Mouse (Mus musculus) stomach, embryonic 15.5 days (tissue): ENCODE data around the gene Klhdc3. TPM values are rescaled to one million over a fixed set of nuclear protein-coding genes. Genes with fewer than 3 reads are reported as not detected.

Experiments used
- ATAC-seq: fragments of 200-750 bp; cut with Nextera tagmentation; 2 replicates; pipeline ENCODE4 v1.8.0; 2017; ENCODE audit warnings: low read depth, moderate number of reproducible peaks, moderate TSS enrichment; ENCODE audit not compliant: insufficient read depth, low FRiP score
- H3K27ac ChIP-seq: fragments of 300-500 bp; sonication (generic); 2 replicates; pipeline ENCODE4 v1.5.1; 2015; ENCODE audit warnings: mild to moderate bottlenecking, inconsistent platforms
- H3K27me3 ChIP-seq: fragments of 300-500 bp; sonication (generic); replicated peaks from 2 replicates; pipeline ENCODE4 v1.6.1; 2015; ENCODE audit warnings: inconsistent platforms
- H3K36me3 ChIP-seq: fragments of 300-500 bp; sonication (generic); 2 replicates; pipeline ENCODE4 v1.6.1; 2015; ENCODE audit warnings: inconsistent platforms
- H3K4me1 ChIP-seq: fragments of 300-500 bp; sonication (generic); 2 replicates; pipeline ENCODE4 v1.6.1; 2015; ENCODE audit warnings: inconsistent platforms
- H3K4me2 ChIP-seq: fragments of 300-500 bp; sonication (generic); 2 replicates; pipeline ENCODE4 v1.6.1; 2015; ENCODE audit warnings: mild to moderate bottlenecking, inconsistent platforms
- H3K4me3 ChIP-seq: fragments of 300-500 bp; sonication (generic); replicated peaks from 2 replicates; pipeline ENCODE4 v1.5.1; 2015; ENCODE audit warnings: inconsistent platforms
- H3K9ac ChIP-seq: fragments of 300-500 bp; sonication (generic); 2 replicates; pipeline ENCODE4 v1.6.1; 2015; ENCODE audit warnings: inconsistent platforms
- H3K9me3 ChIP-seq: fragments of 300-500 bp; sonication (generic); 2 replicates; pipeline ENCODE4 v1.6.1; 2016; ENCODE audit warnings: inconsistent platforms
- WGBS: fragments of 180-500 bp; shearing (Covaris S2); methylation state at CpG from one replicate; pipeline ENCODE4 v1.1.7; 2015; 5-methylcytosine and 5-hydroxymethylcytosine counted together
- polyA plus RNA-seq: library from polyadenylated mRNA; unstranded; fragments of >200 nt; fragmentation: Nextera tagmentation; extraction: Ambion mirVana; gene quantifications from 2 replicates; pipeline ENCODE4 v1.2.1, GENCODE M21; 2015

The Klhdc3 gene
- polyA plus RNA-seq, 1 experiment from 2014 or later, result 102 TPM

DNA sequence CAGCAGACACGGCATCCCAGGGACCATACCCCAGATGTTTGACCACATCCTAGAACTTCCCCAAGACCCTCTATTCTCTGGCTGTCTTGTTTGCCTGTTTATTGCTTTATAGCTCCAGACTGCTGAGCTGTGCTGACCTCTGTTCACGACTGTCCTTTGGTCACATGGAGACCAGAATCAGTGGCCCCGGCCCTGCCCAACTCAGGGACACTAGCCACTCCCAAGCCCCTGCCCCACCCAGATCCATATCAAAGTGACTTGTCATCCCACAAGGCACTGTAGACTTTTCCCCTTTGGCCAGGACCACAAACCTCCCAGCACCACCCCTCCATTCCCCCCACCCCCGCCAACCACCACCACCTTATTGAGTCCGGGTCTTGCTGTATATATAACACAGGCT lies 18.5 kb upstream of the Klhdc3 start:
- no peak for ATAC-seq
- WGBS, result 65% methylated on average over 5 of the region's 5 CpGs
- Histone ChIP-seq H3K27me3 (no peaks in the 10 kb centered on the region), H3K9ac (no peak overlapping the region), H3K4me2 (no peak overlapping the region), H3K9me3 (no peaks in the 10 kb centered on the region), H3K4me1 (peaks cover 30% of the 10 kb centered on the region), H3K27ac (no peak overlapping the region), H3K36me3 (peaks cover 13% of the 10 kb centered on the region; the same call in 1 of the 2 replicates), H3K4me3 (no peak overlapping the region)

- WGBS, result 87% methylated on average over 6 of the region's 6 CpGs
- Histone ChIP-seq H3K27ac (no peak overlapping the region), H3K36me3 (peaks cover 13% of the 10 kb centered on the region; the same call in 1 of the 2 replicates), H3K4me2 (no peak overlapping the region), H3K27me3 (no peaks in the 10 kb centered on the region), H3K4me1 (peaks cover 25% of the 10 kb centered on the region), H3K4me3 (no peak overlapping the region), H3K9me3 (no peaks in the 10 kb centered on the region), H3K9ac (no peak overlapping the region)
- no peak for ATAC-seq
These were observed 17.8 kb upstream of the Klhdc3 start for GRCm38 (mm10) chr17:46698515-46698914.

DNA sequence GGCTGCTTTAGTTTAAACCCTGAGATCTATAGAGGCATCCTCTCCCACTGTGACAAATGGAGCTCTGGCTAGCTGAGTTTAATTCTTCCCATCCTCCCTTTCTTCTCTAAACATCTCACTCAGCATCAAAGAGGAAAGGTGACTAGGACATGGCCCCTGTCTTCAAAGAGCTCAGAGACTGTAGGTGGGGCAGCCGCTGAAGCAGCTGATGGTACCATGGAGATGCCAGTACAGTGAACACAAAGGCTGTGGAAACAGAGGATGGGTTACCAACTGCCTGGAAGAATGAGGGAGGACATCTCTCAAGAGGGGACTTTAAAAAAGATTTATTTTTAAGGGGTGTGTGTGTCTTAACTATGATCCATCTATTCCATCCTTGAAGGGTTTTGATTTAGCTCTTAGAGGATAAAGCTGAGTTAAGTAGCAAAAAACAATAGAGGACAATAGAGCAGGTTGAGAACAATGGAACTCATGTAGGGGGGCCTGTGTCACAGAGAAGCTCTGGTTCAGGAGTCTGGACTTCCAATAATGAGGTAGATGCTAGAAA lies 13.9 kb upstream of the Klhdc3 start:
- Histone ChIP-seq H3K4me1 (no peaks in the 10 kb centered on the region), H3K36me3 (peaks cover 12% of the 10 kb centered on the region; the same call in 1 of the 2 replicates), H3K27ac (no peak overlapping the region), H3K4me3 (no peak overlapping the region), H3K4me2 (no peak overlapping the region), H3K9me3 (no peaks in the 10 kb centered on the region), H3K9ac (no peak overlapping the region), H3K27me3 (no peaks in the 10 kb centered on the region)
- no peak for ATAC-seq
- 68% methylated on average over 1 of the region's 1 CpGs for WGBS

GRCm38 (mm10) chr17:46691390-46691789 lies 10.7 kb upstream of the Klhdc3 start:
- H3K4me2 ChIP-seq, result no peak overlapping the region
- H3K4me1 ChIP-seq, result no peaks in the 10 kb centered on the region
- H3K27me3 ChIP-seq, result no peaks in the 10 kb centered on the region
- no peak overlapping the region for H3K4me3 ChIP-seq
- ATAC-seq, result no peak; the same call in 1 of the 2 replicates
- H3K9me3 ChIP-seq, result no peaks in the 10 kb centered on the region
- no peak overlapping the region for H3K27ac ChIP-seq
- H3K9ac ChIP-seq, result no peak overlapping the region
- 69% methylated on average over 2 of the region's 2 CpGs for WGBS
- peaks cover 9% of the 10 kb centered on the region for H3K36me3 ChIP-seq

- H3K4me2 ChIP-seq, result no peak overlapping the region
- H3K4me1 ChIP-seq, result no peaks in the 10 kb centered on the region
- H3K27me3 ChIP-seq, result no peaks in the 10 kb centered on the region
- no peak for ATAC-seq
- H3K9me3 ChIP-seq, result no peaks in the 10 kb centered on the region
- no peak overlapping the region for H3K4me3 ChIP-seq
- H3K36me3 ChIP-seq, result peaks cover 13% of the 10 kb centered on the region
- 84% methylated on average over 12 of the region's 12 CpGs for WGBS
- H3K27ac ChIP-seq, result no peak overlapping the region
- no peak overlapping the region for H3K9ac ChIP-seq
These were observed 10.0 kb upstream of the Klhdc3 start for GRCm38 (mm10) chr17:46690665-46691064.

DNA sequence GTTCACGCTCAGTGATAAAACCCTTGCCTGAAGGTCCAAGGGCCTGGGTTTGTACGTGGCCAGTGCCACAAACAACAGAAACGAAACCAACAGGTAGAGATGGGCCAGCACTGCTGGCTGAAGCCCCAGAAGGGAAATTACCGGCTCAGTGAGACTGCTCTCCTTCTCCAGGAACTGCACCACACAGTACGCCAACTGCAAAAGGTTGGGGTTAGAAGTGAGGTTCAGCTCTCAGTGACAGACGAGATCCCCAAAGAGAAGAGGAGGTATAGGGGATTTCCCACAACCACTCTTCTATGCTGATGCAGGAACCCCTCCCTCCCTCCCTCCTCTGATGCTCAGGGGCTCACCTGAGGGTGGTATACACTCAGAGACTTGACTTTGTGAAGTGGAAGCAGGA lies 5.2 kb upstream of the Klhdc3 start:
- no peaks in the 10 kb centered on the region for H3K27me3 ChIP-seq
- H3K9me3 ChIP-seq, result no peaks in the 10 kb centered on the region
- H3K36me3 ChIP-seq, result peaks cover 41% of the 10 kb centered on the region
- 85% methylated on average over 6 of the region's 6 CpGs for WGBS
- no peak overlapping the region for H3K9ac ChIP-seq
- peaks cover 9% of the 10 kb centered on the region for H3K4me1 ChIP-seq
- H3K27ac ChIP-seq, result no peak overlapping the region
- ATAC-seq, result no peak
- H3K4me2 ChIP-seq, result no peak overlapping the region
- H3K4me3 ChIP-seq, result no peak overlapping the region

DNA sequence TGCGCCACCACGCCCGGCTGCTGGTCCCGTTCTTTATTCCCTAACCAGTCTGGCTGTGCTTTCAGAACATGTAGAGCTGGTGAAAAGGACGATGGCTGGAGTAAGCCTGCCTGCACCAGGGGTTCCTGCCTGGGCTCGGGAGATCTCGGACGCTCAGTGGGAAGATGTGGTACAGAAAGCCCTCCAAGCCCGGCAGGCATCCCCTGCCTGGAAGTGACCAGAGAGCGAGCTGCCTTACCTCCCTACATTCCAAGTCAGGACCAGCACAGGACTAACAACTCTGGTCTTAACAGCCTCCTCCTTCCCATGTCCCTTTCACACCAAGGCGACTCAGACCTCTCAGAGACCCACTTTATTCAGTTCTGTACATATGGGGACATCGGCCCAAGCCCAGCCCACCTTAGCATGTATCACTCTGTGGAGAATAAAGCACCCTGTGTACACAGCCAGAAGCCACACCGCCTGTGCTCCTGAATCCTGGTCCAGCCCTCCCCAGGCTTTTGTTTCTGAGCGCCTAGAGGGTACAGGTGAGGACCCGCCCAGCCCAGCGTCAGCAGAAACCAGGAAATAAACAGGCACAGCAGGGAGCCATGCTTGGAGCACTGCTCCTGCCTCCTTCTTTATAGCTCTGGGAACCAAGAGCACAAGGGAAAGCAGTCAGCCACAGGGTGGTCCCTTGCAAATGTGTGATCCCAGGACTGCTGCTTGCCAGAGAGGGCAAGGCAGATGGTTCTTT lies 2.1 kb upstream of the Klhdc3 start:
- no peak for ATAC-seq
- Histone ChIP-seq H3K9ac (no peak overlapping the region), H3K4me1 (peaks cover 26% of the 10 kb centered on the region), H3K4me3 (no peak overlapping the region), H3K9me3 (no peaks in the 10 kb centered on the region), H3K27me3 (no peaks in the 10 kb centered on the region), H3K27ac (peak overlapping the region; percentile 54; the same call in 1 of the 2 replicates), H3K4me2 (no peak overlapping the region), H3K36me3 (peaks cover 44% of the 10 kb centered on the region)
- WGBS, result 79% methylated on average over 16 of the region's 16 CpGs

GRCm38 (mm10) chr17:46681466-46682118 lies 878 bp upstream of the Klhdc3 start:
- H3K9ac ChIP-seq, result peak overlapping the region; percentile 33
- peak overlapping the region; percentile 19 for H3K27ac ChIP-seq
- H3K4me1 ChIP-seq, result peaks cover 26% of the 10 kb centered on the region
- no peaks in the 10 kb centered on the region for H3K9me3 ChIP-seq
- peak overlapping the region; percentile 81 for H3K4me2 ChIP-seq
- H3K4me3 ChIP-seq, result peak overlapping the region; percentile 97
- H3K27me3 ChIP-seq, result no peaks in the 10 kb centered on the region
- ATAC-seq, result no peak
- H3K36me3 ChIP-seq, result peaks cover 49% of the 10 kb centered on the region
- 24% methylated on average over 12 of the region's 12 CpGs for WGBS

DNA sequence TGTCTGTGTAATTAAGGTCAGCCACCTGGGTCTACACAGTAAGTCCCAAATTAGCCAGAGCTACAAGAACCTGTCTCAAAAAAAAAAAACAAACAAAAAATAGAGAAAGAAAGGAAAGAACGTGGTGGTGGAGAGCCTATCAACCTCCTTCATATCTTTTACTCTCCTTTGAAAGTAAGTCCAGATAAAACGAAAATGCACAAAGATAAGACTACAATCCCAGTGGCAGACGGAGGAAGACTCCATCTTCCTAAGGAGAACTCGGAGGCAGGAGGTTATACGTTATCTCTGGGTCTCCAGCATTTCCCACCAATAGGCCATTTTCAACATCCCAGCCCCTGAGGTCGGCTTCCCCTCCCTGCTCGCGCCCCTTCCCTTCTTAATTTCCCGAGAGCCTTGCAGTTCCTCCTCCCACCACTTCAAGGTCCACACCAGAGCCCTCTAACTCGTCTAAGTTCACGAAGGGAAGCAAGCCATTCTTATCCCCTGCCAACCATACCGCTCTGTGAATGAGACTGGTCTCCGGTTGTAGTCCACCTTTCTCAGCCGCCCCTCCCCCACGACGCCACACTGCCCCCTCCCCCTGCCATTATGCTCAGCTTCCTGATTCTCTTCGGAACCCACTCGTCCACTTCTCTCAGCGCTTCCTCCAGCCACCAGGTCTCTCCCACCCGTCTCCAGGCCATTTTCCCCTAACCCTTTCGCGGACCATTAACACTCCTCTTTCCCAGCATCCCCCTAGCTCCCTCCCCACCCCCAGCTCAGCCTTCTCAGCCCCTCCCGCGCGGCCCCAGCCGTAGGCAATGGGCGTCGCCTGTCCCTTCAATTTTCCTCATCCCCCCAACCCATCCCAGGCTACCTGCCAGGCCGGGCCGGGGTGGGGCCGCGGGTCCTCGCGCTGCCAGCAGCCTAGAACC lies 613 bp downstream of the Klhdc3 start:
- H3K9me3 ChIP-seq, result no peaks in the 10 kb centered on the region
- H3K4me2 ChIP-seq, result peak overlapping the region; percentile 61
- H3K36me3 ChIP-seq, result peaks cover 48% of the 10 kb centered on the region
- H3K27ac ChIP-seq, result peak overlapping the region; percentile 95
- H3K9ac ChIP-seq, result peak overlapping the region; percentile 61
- WGBS, result under 1% methylated on average over 34 of the region's 34 CpGs
- ATAC-seq, result no peak; the same call in 1 of the 2 replicates
- H3K4me1 ChIP-seq, result peaks cover 26% of the 10 kb centered on the region
- H3K4me3 ChIP-seq, result peak overlapping the region; percentile 97
- no peaks in the 10 kb centered on the region for H3K27me3 ChIP-seq

DNA sequence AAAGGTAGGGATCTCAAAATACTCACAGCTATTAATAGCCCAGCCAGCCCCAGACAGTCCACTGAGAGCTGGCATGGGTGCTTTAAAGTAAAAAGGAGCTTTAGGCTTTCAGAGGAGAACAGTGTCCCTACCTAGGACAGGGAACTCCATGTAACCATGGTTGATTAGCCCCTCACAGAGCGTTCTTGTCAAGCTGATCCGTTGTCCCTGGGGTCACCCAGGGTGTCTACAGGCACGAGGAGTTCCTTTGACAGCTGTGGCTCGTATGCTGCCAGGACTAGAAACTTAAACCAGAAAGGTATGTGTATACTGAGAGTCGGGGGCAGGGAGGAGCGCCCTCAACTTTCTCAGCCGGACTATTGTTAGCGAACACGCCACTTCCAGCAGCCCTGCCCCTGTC lies 1.8 kb downstream of the Klhdc3 start:
- no peaks in the 10 kb centered on the region for H3K27me3 ChIP-seq
- peaks cover 34% of the 10 kb centered on the region for H3K4me1 ChIP-seq
- no peak overlapping the region; the same call in 1 of the 2 replicates for H3K9ac ChIP-seq
- no peaks in the 10 kb centered on the region for H3K9me3 ChIP-seq
- H3K27ac ChIP-seq, result 0 out of 2 replicates have a peak overlapping the region, but pooled peaks have one; percentile 95
- H3K36me3 ChIP-seq, result peaks cover 40% of the 10 kb centered on the region
- WGBS, result 26% methylated on average over 9 of the region's 9 CpGs
- H3K4me3 ChIP-seq, result peak overlapping the region; percentile 97
- H3K4me2 ChIP-seq, result peak overlapping the region; percentile 61
- no peak for ATAC-seq

- Histone ChIP-seq H3K4me3 (peak within 1 kb of the TSS; percentile 97), H3K4me1 (peaks cover 34% of the 10 kb centered on the region), H3K9me3 (no peaks in the 10 kb centered on the region), H3K27me3 (no peaks in the 10 kb centered on the region), H3K27ac (peak within 1 kb of the TSS; percentile 95; the same call in 1 of the 2 replicates), H3K4me2 (peak within 1 kb of the TSS; percentile 61), H3K9ac (peak within 1 kb of the TSS; percentile 5), H3K36me3 (peaks cover 35% of the 10 kb centered on the region)
- ATAC-seq, result no peak
- WGBS, result 85% methylated on average over 8 of the region's 9 CpGs
These were observed 2.3 kb downstream of the Klhdc3 start, which contains the start of gene Mea1 for GRCm38 (mm10) chr17:46678416-46678815. Mea1 (plus strand) TSS chr17:46678793.
